16 mouse cellular contexts compared by ENCODE assay signal in genomic region chr9:61199077-61199753, GRCm38 (mm10).
DNase-seq lines count a peak whose midpoint lies in the region; TF ChIP-seq lines count a peak whose summit lies in the region.
"Had no signal": no experiment of that assay in that cellular context is flagged by ENCODE, and none has a peak within 500 bp of the region (broad histone marks: within the 10 kb centered on the region; RNA-seq: fewer than 3 reads in every experiment).

No protein-coding gene starts in this region.

- 76% methylated on average over 4 of the region's 4 CpGs for WGBS in lung, adult 2 months

- TF ChIP-seq POLR2A in lung, adult 2 months (IDR thresholded peaks at IDR 0.05; ENCODE audit: borderline replicate concordance, extremely low read depth, low read depth, low read length), result no peak

- no peak overlapping the region for H3K4me3 ChIP-seq in lung, adult 2 months (replicated peaks; ENCODE audit: extremely low read depth, low read depth, low read length)
- H3K4me3 ChIP-seq: embryonic facial prominence, embryonic 13.5 days; forebrain, embryonic 12.5 days; hindbrain, embryonic 15.5 days; midbrain, embryonic 12.5 days; neural tube, embryonic 15.5 days had no signal

- no peak for TF ChIP-seq CTCF in lung, adult 2 months (IDR thresholded peaks at IDR 0.05; ENCODE audit: insufficient read depth, low read length)

- H3K4me1 ChIP-seq in lung, adult 2 months (ENCODE audit: control insufficient read depth, insufficient read depth, low read length), result no peaks in the 10 kb centered on the region

- peak; percentile 74 to 82 for DNase-seq in adrenal gland, adult (ENCODE audit: inconsistent age in 2 of 2, low spot score in 1 of 2)
- DNase-seq in adrenal gland, postnatal 4 days (ENCODE audit: low spot score in 2 of 2), result no peak
- peak; percentile 3 for DNase-seq in lung, postnatal 36 days
- no peak for DNase-seq in lung, adult 2 months
- DNase-seq in adrenal gland, postnatal 25 days, result peak; percentile 54
- peak; percentile 71 to 72 for DNase-seq in spleen, postnatal 36 days (ENCODE audit: low spot score in 2 of 2)
- no peak for DNase-seq in right cerebral cortex, postnatal 4 days
- no peak for DNase-seq in right cerebral cortex, postnatal 10 days (ENCODE audit: low spot score in 2 of 2)
- DNase-seq: cerebellum, adult 8-10 months; gastrocnemius, postnatal 10 days; right cerebral cortex, postnatal 14 days had no signal

Comparison
In these comparisons a context has a peak if more than half of its experiments do, and no peak if none do; other contexts are left out.
1. DNase-seq: peak in adrenal gland, adult (2 of 2), lung, postnatal 36 days (single experiment), adrenal gland, postnatal 25 days (single experiment) and spleen, postnatal 36 days (2 of 2); none in adrenal gland, postnatal 4 days (0 of 2), lung, adult 2 months (single experiment), right cerebral cortex, postnatal 4 days (single experiment) and right cerebral cortex, postnatal 10 days (0 of 2).